Mouse (Mus musculus): ENCODE data around the gene Vmn2r71. TPM values are rescaled to one million over a fixed set of nuclear protein-coding genes. Genes with fewer than 3 reads are reported as not detected.

The Vmn2r71 gene
- total RNA-seq (2021), result not detected in 2 replicates
- long read RNA-seq, experiment 1, result 0 reads
- long read RNA-seq, experiment 2, result 0 reads

- no peak for DNase-seq
Observed at GRCm38 (mm10) chr7:85562787-85563186, at the start of gene Vmn2r71. Vmn2r71 (plus strand) TSS chr7:85563087.

- DNase-seq, result no peak
Observed at GRCm38 (mm10) chr7:85542108-85542507, 20.8 kb upstream of the Vmn2r71 start.

- no peak for DNase-seq
Observed at GRCm38 (mm10) chr7:85543118-85543517, 19.8 kb upstream of the Vmn2r71 start.

GRCm38 (mm10) chr7:85569092-85569491 lies 6.2 kb downstream of the Vmn2r71 start, which contains the start of gene Vmn2r70:
Vmn2r70 (minus strand) TSS chr7:85569192.
- no peak for DNase-seq

Other genes with a start within 250 kb of the Vmn2r71 start
- gene Vmn2r69, start 147.2 kb upstream of the Vmn2r71 start, total RNA-seq (2021), result not detected in 2 replicates
- not detected in 2 replicates for gene Vmn2r70, start 6.1 kb downstream of the Vmn2r71 start, total RNA-seq (2021)
- gene Vmn2r72, start 192.0 kb downstream of the Vmn2r71 start, total RNA-seq (2021), result not detected in 2 replicates

Measured in adrenal gland, postnatal 14 days (tissue).